Mouse (Mus musculus): ENCODE results near the gene Polr1d. TPM values are rescaled to one million over a fixed set of nuclear protein-coding genes. Genes with fewer than 3 reads are reported as not detected.

The Polr1d gene
- polyA plus RNA-seq, 2 experiments from 2014 or later, result 126 to 148 TPM

DNA sequence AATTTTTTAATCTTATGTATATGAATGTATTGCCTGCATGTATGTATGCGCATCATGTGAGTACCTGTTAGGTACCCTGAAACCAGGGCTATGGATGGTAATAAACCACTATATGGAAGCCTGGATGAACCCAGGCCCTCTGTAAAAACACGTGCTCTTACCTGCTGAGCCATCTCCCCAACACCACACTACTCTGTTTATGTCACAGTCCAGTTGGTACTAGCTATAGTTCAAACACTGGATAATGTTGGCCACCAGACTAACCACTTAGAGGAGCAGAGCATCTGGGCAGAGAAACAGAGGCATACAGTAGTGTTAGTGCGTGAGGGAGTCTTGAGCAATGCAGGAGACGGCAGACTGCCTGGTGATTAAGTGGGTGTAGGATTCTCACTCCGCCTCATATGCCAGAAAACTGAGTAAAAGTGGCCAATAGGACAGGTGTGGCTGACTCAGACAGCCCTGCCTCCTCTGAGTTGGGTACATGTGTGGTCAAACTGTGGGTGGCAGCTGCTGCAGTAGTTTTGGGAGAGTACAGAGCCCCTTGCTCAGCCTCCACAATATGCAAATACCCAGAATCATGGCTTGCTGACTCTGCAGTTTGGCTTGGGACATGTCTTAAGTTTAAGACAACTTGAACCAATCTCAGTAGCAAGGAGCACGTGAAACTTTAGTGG, 21.1 kb upstream of the Polr1d start:
- peak; percentile 68 for ATAC-seq

- no peak for ATAC-seq
These were observed 20.0 kb upstream of the Polr1d start for GRCm38 (mm10) chr5:147056712-147057290.

GRCm38 (mm10) chr5:147057626-147058414, 19.0 kb upstream of the Polr1d start:
- peak; percentile 9 for ATAC-seq

- ATAC-seq, result no peak
These were observed 18.2 kb upstream of the Polr1d start for GRCm38 (mm10) chr5:147058661-147059060.

- ATAC-seq, result no peak
These were observed 17.5 kb upstream of the Polr1d start for GRCm38 (mm10) chr5:147059319-147059718.

DNA sequence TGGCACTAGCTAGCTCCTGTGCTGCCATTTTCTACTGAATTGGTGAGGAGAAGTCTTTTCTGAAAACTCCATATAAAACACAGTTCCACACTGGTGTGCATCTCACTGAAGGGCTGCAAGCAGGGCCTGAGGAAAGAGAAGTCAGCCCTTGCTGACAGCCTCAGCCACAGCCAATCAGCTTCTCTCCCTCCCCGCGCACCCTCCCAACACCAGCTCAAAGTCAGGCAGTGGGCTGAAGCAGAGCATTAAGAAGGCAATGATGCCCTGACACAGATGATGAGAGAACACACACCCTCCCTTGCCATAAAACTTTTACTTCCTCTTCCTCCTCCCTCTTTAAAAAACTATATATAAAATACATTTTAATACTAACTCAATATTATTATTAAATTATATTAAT, 16.8 kb upstream of the Polr1d start:
- ATAC-seq, result no peak

- peak; percentile 75 for ATAC-seq
These were observed 13.6 kb upstream of the Polr1d start for GRCm38 (mm10) chr5:147063215-147063661.

DNA sequence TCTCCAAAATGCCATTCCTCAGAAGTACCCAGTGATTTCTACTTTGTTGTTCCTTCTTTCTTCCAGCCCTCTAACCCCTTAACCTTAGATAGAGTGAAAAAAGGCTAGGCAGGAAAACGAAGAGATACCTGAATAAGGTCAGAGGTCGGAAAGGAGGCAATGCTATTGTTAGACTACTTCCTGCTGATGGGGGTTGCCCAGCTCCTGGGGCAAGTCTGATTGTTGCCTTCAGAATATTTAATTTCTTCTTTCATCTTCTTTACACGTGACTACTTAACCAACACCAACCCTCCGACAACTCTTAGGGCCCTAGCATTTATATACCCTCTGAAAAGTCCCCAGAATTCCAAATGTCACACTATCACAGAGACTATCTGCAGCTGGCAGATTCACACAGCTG, 10.7 kb upstream of the Polr1d start:
- peak; percentile 69 for ATAC-seq

DNA sequence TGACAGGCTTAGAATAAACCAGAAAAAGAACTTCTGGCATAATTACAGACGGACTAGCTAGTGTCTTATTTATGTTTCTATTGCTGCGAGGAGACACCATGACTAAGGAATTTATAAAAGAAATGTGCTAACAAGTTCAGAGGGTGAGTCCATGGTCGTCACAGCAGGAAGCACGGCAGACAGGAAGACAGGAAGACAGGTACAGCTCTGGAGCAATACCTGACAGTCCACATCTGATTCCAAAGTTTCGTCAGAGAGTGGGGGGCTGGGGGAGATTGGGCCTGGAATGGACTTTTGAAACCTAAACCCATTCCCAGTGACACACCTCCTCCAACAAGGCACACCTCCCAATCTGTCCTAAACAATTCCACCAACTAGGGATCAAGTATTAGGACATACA, 9.9 kb upstream of the Polr1d start:
- ATAC-seq, result no peak

DNA sequence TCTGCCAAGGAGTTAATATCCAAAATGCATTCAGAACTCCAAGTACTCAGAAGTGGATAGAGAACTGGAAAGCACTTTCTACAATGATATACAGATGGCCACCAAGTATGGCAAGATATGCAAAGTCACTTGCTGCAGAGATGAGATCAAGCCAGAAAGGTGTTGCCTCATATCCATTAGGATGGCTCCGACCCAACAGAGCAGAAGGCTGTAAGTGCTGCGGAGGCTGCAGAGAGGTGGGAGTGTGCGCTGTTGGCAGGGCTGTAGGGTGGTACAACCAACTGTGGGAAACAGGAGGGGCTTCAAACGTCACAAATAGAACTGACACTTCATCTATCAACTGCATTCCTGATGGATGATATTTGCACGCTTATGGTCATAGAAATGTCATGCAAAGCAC, 8.0 kb upstream of the Polr1d start:
- ATAC-seq, result no peak

GRCm38 (mm10) chr5:147070791-147071516, 5.9 kb upstream of the Polr1d start:
- peak; percentile 31 for ATAC-seq

DNA sequence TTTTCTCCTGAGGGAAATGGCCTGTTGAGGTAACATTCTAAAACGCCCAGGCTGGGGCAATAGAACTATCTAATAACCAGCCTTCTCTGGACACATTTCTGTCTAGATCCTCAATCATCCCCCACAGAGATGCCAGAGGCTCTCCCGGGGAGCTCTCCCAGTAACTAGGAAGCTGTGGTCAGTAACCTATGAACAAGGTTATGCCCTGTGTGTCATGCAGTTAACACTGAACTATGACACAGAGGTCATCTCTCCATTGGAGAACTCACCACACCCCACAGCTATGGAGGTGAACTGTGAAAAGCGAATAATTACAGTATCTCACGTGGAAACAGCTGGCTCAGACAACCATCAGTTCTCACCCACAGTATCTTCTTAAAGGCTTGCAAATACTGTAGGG, 5.0 kb upstream of the Polr1d start:
- ATAC-seq, result no peak

- ATAC-seq, result no peak
These were observed 3.0 kb upstream of the Polr1d start for GRCm38 (mm10) chr5:147073805-147074204.

DNA sequence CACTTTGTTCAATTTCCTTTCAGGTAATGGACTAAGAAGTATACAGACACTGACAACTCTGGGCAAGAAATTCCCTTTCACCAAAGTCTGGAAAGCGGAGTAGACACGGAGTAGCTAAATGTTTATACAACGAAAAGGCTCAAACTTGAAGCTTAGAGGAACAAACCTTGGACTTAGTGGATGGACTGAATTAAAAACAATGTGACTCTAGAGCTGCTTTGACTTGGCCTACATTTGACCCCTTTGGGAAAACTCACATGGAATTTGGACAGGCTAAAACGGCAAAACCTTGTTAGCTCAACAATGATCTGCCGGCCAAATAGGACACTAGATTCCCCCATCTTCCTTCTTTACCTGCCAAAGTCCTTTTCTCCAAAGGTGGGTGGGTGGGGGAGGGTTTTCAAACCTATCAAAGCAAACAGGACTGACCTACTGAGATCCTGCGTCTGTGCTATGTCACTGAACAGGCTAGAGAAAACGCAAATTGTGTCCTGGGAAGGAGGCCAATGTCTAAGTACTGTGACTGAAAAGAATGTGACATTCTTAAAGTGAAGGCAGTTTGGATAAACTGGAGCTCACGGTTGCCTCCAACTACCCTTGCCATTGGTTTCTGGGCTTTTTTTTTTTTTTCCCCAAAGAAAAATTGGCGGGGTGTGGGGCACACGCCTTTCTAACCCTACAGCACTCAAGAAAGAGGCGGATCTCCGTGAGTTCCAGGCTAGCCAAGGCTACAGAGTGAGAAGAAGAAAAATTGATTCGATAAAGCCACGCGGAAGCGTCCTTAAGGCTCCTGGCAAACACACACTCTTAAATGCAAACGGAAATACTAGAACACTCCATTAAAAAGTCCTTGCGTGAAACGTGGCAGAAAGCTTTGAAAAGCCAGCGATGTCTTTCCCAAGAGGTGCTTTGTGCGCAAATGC, 1.5 kb upstream of the Polr1d start:
- ATAC-seq, result no peak

GRCm38 (mm10) chr5:147076026-147076798, 638 bp upstream of the Polr1d start, which contains the start of gene Lnx2:
TSS of gene Lnx2 (minus strand) at chr5:147076586.
- peak; percentile 86 for ATAC-seq

DNA sequence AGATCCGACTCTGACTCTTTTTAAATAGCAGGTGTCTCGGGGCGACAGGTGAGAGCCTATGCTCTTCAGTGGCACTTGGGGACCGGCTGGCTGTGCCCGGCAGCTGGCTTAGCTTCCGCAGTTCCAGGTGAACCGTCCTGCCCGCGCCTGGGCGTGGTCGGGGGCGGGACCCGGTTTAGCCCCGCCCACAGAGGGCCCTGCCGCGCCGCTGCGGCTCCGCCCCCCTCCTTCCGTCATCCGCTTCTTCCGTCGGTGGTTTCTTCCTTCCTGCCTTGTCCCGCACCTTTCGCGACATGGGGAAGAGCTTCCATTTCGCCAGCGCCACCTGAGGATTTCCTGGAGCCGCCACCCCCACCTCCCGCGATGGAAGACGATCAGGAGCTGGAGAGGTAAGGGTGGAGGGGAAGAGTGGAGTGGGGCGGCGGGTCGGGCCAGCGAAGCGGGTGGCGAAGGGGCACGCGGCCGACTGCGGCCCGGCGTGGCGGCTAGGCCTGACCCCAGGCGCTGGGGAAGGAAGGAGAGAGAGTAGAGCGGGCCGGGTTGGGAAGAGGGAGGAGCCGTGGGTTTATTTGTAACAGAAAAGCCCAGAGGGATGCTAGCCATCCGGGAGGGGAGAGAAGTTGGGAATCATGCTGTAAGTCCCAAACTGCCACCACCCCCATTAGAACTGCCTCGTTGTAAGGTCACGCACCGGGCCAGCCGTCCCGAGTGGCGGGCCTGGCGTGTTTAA, 620 bp downstream of the Polr1d start:
- peak; percentile 68 for ATAC-seq

DNA sequence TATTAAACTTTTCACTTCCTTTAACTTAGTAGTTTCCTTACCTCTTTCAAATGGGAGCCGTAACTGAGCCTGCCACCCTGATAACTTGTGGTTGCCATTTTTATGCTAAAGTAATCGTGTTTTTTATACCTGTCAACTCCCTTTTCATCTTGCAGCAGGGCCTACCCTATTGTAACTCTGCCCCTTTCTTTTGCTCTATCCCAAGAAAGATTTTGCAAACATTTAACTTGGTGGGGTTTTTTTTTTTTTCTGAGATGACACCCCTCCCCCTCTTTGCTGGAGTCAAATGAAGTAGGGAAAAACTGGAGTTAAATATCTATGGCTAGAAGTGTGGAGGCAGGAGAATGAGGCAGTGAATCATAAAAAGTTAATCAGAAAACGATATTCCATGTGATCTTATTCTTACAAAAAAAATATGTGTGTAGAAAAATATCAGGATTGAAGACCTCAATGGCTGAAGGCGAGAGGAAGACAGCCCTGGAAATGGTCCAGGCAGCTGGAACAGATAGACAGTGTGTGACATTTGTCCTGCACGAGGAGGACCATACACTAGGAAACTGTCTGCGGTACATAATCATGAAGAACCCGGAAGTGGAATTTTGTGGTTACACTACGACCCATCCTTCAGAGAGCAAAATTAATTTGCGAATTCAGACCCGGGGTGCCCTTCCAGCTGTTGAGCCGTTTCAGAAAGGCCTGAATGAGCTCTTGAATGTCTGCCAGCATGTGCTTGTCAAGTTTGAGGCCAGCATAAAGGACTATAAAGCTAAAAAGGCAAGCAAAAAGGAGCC, 1.5 kb downstream of the Polr1d start:
- ATAC-seq, result no peak

- no peak for ATAC-seq
These were observed 8.5 kb downstream of the Polr1d start for GRCm38 (mm10) chr5:147085201-147085894.

- ATAC-seq, result no peak
These were observed 10.0 kb downstream of the Polr1d start for GRCm38 (mm10) chr5:147086816-147087215.
